Mouse (Mus musculus) liver, embryonic 15.5 days (tissue): ENCODE results near the gene Otx1. TPM values are rescaled to one million over a fixed set of nuclear protein-coding genes. Genes with fewer than 3 reads are reported as not detected.

Experiments
- ATAC-seq: fragments of 200-750 bp; cut with Nextera tagmentation; 2 replicates; pipeline ENCODE4 v1.8.0; 2017; ENCODE audit warnings: moderate number of reproducible peaks, mild to moderate bottlenecking, moderate library complexity; ENCODE audit not compliant: insufficient read depth
- H3K27ac ChIP-seq: fragments of 300-500 bp; sonication (generic); replicated peaks from 2 replicates; pipeline ENCODE4 v1.5.1; 2015; ENCODE audit warnings: mild to moderate bottlenecking, inconsistent platforms
- H3K27me3 ChIP-seq: fragments of 300-500 bp; sonication (generic); 2 replicates; pipeline ENCODE4 v1.6.1; 2015; ENCODE audit warnings: mild to moderate bottlenecking, inconsistent platforms
- H3K36me3 ChIP-seq: fragments of 300-500 bp; sonication (generic); replicated peaks from 2 replicates; pipeline ENCODE4 v1.6.1; 2015; ENCODE audit warnings: moderate library complexity, mild to moderate bottlenecking, inconsistent platforms
- H3K4me1 ChIP-seq: fragments of 300-500 bp; sonication (generic); replicated peaks from 2 replicates; pipeline ENCODE4 v1.6.1; 2015; ENCODE audit warnings: inconsistent platforms
- H3K4me2 ChIP-seq: fragments of 300-500 bp; sonication (generic); 2 replicates; pipeline ENCODE4 v1.6.1; 2015; ENCODE audit warnings: moderate library complexity, mild to moderate bottlenecking, inconsistent platforms
- H3K4me3 ChIP-seq: fragments of 300-500 bp; sonication (generic); replicated peaks from 2 replicates; pipeline ENCODE4 v1.5.1; 2015; ENCODE audit warnings: mild to moderate bottlenecking, inconsistent platforms
- H3K9ac ChIP-seq: fragments of 300-500 bp; sonication (generic); 2 replicates; pipeline ENCODE4 v1.6.1; 2015; ENCODE audit warnings: moderate library complexity, mild to moderate bottlenecking, inconsistent platforms
- H3K9me3 ChIP-seq: fragments of 300-500 bp; sonication (generic); replicated peaks from 2 replicates; pipeline ENCODE4 v1.6.1; 2016; ENCODE audit warnings: inconsistent platforms
- WGBS: fragments of 180-500 bp; shearing (Covaris S2); methylation state at CpG from one replicate; pipeline ENCODE4 v1.1.7; 2015; ENCODE audit warnings: mixed read lengths; ENCODE audit not compliant: insufficient replicate concordance; 5-methylcytosine and 5-hydroxymethylcytosine counted together
- polyA plus RNA-seq: library from polyadenylated mRNA; unstranded; fragments of >200 nt; fragmentation: Nextera tagmentation; extraction: Ambion mirVana; gene quantifications from 2 replicates; pipeline ENCODE4 v1.2.1, GENCODE M21; 2015

Gene Otx1
- polyA plus RNA-seq, 1 experiment from 2014 or later, result not detected

GRCm38 (mm10) chr11:21988398-21988946 is 14.2 kb downstream of the Otx1 start:
- no peak overlapping the region for H3K4me2 ChIP-seq
- no peaks in the 10 kb centered on the region for H3K9me3 ChIP-seq
- no peak overlapping the region for H3K4me3 ChIP-seq
- H3K27me3 ChIP-seq, result peaks cover 73% of the 10 kb centered on the region
- no peaks in the 10 kb centered on the region for H3K36me3 ChIP-seq
- 71% methylated on average over 1 of the region's 1 CpGs for WGBS
- no peak overlapping the region for H3K27ac ChIP-seq
- no peak overlapping the region for H3K9ac ChIP-seq
- H3K4me1 ChIP-seq, result peaks cover 7% of the 10 kb centered on the region
- ATAC-seq, result no peak

GRCm38 (mm10) chr11:21985118-21985517 is 17.6 kb downstream of the Otx1 start:
- no peaks in the 10 kb centered on the region for H3K9me3 ChIP-seq
- no peak overlapping the region for H3K27ac ChIP-seq
- H3K9ac ChIP-seq, result no peak overlapping the region
- H3K36me3 ChIP-seq, result no peaks in the 10 kb centered on the region
- peaks cover 58% of the 10 kb centered on the region for H3K27me3 ChIP-seq
- no peak for ATAC-seq
- H3K4me2 ChIP-seq, result no peak overlapping the region
- no peak overlapping the region for H3K4me3 ChIP-seq
- H3K4me1 ChIP-seq, result no peaks in the 10 kb centered on the region
- WGBS, result 24% methylated on average over 1 of the region's 1 CpGs

GRCm38 (mm10) chr11:21974005-21974531 is 28.6 kb downstream of the Otx1 start:
- Histone ChIP-seq H3K27me3 (no peaks in the 10 kb centered on the region), H3K4me2 (no peak overlapping the region), H3K9ac (no peak overlapping the region), H3K4me3 (no peak overlapping the region), H3K4me1 (no peaks in the 10 kb centered on the region), H3K9me3 (no peaks in the 10 kb centered on the region), H3K27ac (no peak overlapping the region), H3K36me3 (no peaks in the 10 kb centered on the region)
- 56% methylated on average over 5 of the region's 5 CpGs for WGBS
- ATAC-seq, result no peak

GRCm38 (mm10) chr11:21973597-21973996 is 29.1 kb downstream of the Otx1 start:
- Histone ChIP-seq H3K4me3 (no peak overlapping the region), H3K27ac (no peak overlapping the region), H3K9me3 (no peaks in the 10 kb centered on the region), H3K27me3 (no peaks in the 10 kb centered on the region), H3K4me2 (no peak overlapping the region), H3K36me3 (no peaks in the 10 kb centered on the region), H3K4me1 (no peaks in the 10 kb centered on the region), H3K9ac (no peak overlapping the region)
- ATAC-seq, result no peak
- WGBS, result 46% methylated on average over 3 of the region's 3 CpGs

- Histone ChIP-seq H3K9me3 (no peaks in the 10 kb centered on the region), H3K27ac (no peak overlapping the region), H3K4me1 (no peaks in the 10 kb centered on the region), H3K36me3 (no peaks in the 10 kb centered on the region), H3K4me2 (no peak overlapping the region), H3K9ac (no peak overlapping the region), H3K4me3 (no peak overlapping the region), H3K27me3 (no peaks in the 10 kb centered on the region)
- 73% methylated on average over 3 of the region's 3 CpGs for WGBS
- no peak for ATAC-seq
Observed at GRCm38 (mm10) chr11:21968922-21969321, 33.8 kb downstream of the Otx1 start.

GRCm38 (mm10) chr11:21955167-21955566 is 47.5 kb downstream of the Otx1 start:
- WGBS, result 72% methylated on average over 7 of the region's 7 CpGs
- Histone ChIP-seq H3K4me2 (no peak overlapping the region), H3K4me3 (no peak overlapping the region), H3K4me1 (no peaks in the 10 kb centered on the region), H3K9me3 (no peaks in the 10 kb centered on the region), H3K36me3 (no peaks in the 10 kb centered on the region), H3K27me3 (no peaks in the 10 kb centered on the region), H3K27ac (no peak overlapping the region), H3K9ac (no peak overlapping the region)
- no peak for ATAC-seq

- Histone ChIP-seq H3K36me3 (no peaks in the 10 kb centered on the region), H3K4me1 (no peaks in the 10 kb centered on the region), H3K27me3 (no peaks in the 10 kb centered on the region), H3K4me2 (no peak overlapping the region), H3K9ac (no peak overlapping the region), H3K9me3 (no peaks in the 10 kb centered on the region), H3K27ac (no peak overlapping the region), H3K4me3 (no peak overlapping the region)
- WGBS, result 55% methylated on average over 2 of the region's 2 CpGs
- ATAC-seq, result no peak
Observed at GRCm38 (mm10) chr11:21951657-21952237, 51.0 kb downstream of the Otx1 start.

GRCm38 (mm10) chr11:21950094-21950493 is 52.6 kb downstream of the Otx1 start:
- Histone ChIP-seq H3K4me3 (no peak overlapping the region), H3K9me3 (no peaks in the 10 kb centered on the region), H3K9ac (no peak overlapping the region), H3K4me2 (no peak overlapping the region), H3K4me1 (no peaks in the 10 kb centered on the region), H3K27me3 (no peaks in the 10 kb centered on the region), H3K36me3 (no peaks in the 10 kb centered on the region), H3K27ac (no peak overlapping the region)
- no peak for ATAC-seq
